Mouse (Mus musculus): Measurements from ENCODE around the gene Ryk.

DNA sequence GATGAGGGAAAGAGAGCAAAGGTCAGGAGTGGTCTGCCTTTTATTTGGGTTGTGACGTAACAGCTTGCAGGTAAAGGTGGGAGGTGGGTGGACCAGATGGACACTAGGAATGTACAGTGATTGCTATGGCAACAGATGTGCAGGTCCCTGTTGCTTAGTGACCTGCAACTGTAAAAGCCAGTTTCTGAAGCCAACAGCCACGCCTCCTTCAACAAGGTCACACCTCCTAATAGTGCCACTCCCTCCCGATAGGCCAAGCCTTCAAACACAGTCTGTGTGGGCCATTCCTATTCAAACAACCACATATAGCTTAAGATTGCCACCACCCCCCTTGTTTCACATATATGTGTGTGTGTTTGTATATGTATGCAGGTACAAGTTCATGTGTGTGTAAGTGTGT, 45.2 kb upstream of the Ryk start:
- TF ChIP-seq CTCF (IDR thresholded peaks at IDR 0.05; ENCODE audit: borderline replicate concordance, control insufficient read depth, extremely low read depth, insufficient read depth, low read length, poor library complexity) (no peak), POLR2A (IDR thresholded peaks at IDR 0.05; ENCODE audit: control insufficient read depth, extremely low read depth, insufficient read depth, low read length, poor library complexity) (no peak)
